Mouse (Mus musculus) heart, embryonic 13.5 days (tissue): ENCODE measurements around the gene Stim1. TPM values are rescaled to one million over a fixed set of nuclear protein-coding genes. Genes with fewer than 3 reads are reported as not detected.
A peak's percentile ranks its signal among the peaks of the same experiment; 100 is the strongest.

ENCODE experiments used
- ATAC-seq: fragments of 200-750 bp; cut with Nextera tagmentation; 2 replicates; pipeline ENCODE4 v1.8.0; 2017; ENCODE audit warnings: moderate TSS enrichment; ENCODE audit not compliant: insufficient number of reproducible peaks, low FRiP score, low TSS enrichment; ENCODE audit errors: extremely low read depth
- H3K27ac ChIP-seq: fragments of 300-500 bp; sonication (generic); replicated peaks from 2 replicates; pipeline ENCODE4 v1.5.1; 2015; ENCODE audit warnings: moderate library complexity, mild to moderate bottlenecking, inconsistent platforms
- H3K27me3 ChIP-seq: fragments of 300-500 bp; sonication (generic); replicated peaks from 2 replicates; pipeline ENCODE4 v1.6.1; 2015; ENCODE audit warnings: mild to moderate bottlenecking, inconsistent platforms
- H3K36me3 ChIP-seq: fragments of 300-500 bp; sonication (generic); 2 replicates; pipeline ENCODE4 v1.6.1; 2015; ENCODE audit warnings: mild to moderate bottlenecking, inconsistent platforms
- H3K4me1 ChIP-seq: fragments of 300-500 bp; sonication (generic); 2 replicates; pipeline ENCODE4 v1.6.1; 2015; ENCODE audit warnings: inconsistent platforms
- H3K4me2 ChIP-seq: fragments of 300-500 bp; sonication (generic); 2 replicates; pipeline ENCODE4 v1.6.1; 2015; ENCODE audit warnings: inconsistent platforms, mild to moderate bottlenecking, moderate library complexity
- H3K4me3 ChIP-seq: fragments of 300-500 bp; sonication (generic); 2 replicates; pipeline ENCODE4 v1.5.1; 2015; ENCODE audit warnings: moderate library complexity, mild to moderate bottlenecking, inconsistent platforms
- H3K9ac ChIP-seq: fragments of 300-500 bp; sonication (generic); 2 replicates; pipeline ENCODE4 v1.6.1; 2015; ENCODE audit warnings: inconsistent platforms, mild to moderate bottlenecking, moderate library complexity
- H3K9me3 ChIP-seq: fragments of 300-500 bp; sonication (generic); 2 replicates; pipeline ENCODE4 v1.6.1; 2016; ENCODE audit warnings: inconsistent platforms
- WGBS: fragments of 180-500 bp; shearing (Covaris S2); methylation state at CpG from one replicate; pipeline ENCODE4 v1.1.7; 2015; ENCODE audit warnings: mixed read lengths; 5-methylcytosine and 5-hydroxymethylcytosine counted together
- polyA plus RNA-seq: library from polyadenylated mRNA; unstranded; fragments of >200 nt; fragmentation: Nextera tagmentation; extraction: Ambion mirVana; gene quantifications from 2 replicates; pipeline ENCODE4 v1.2.1, GENCODE M21; 2015

Stim1 gene
- polyA plus RNA-seq, 1 experiment from 2014 or later = 13.0 TPM

DNA sequence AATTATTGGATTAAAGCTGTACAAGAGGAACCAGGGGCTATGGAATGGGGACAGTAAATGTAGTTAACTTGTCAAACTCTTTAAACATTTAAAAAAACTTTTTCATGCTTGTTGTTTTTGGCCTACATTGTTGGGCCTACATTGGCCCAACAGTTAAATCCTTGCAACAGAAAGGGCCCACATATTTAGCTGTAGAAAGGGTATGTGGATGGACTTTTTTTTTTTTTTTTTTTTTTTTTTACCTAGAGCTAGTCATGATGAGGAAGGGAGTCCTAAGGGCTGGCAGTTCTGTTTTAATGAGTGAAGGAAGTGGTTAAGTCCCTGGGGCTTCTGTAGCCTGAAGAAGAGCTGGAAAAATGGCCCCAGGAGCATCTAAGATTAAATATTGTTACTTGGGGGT lies 42.7 kb downstream of the Stim1 start:
- Histone ChIP-seq H3K4me2 (no peak overlapping the region), H3K27me3 (no peaks in the 10 kb centered on the region), H3K9me3 (no peaks in the 10 kb centered on the region), H3K4me3 (no peak overlapping the region), H3K4me1 (0 out of 2 replicates have a peak, but pooled peaks cover 4% of the 10 kb centered on the region), H3K36me3 (no peaks in the 10 kb centered on the region), H3K9ac (no peak overlapping the region), H3K27ac (no peak overlapping the region)
- ATAC-seq = no peak

DNA sequence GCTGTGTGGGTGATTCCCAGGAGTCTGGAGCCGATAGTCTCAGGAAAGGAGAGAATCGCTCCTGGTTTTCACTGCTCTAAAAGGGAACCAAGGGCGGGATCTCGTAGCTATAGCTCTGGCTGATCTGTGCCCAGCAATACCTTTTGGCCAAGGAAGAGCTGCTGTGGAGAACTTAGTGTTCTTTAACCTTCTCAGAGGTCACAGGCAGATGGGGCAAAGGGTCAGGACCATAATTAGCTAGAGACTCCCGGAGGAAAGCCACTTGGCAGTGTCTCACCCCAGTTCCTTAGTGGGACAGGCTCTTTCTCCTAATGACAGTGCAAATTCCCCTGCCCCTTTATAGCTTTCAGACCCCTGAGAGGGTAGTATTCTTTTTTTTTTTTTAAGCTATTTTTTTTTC lies 43.2 kb downstream of the Stim1 start:
- WGBS = 78% methylated on average over 5 of the region's 5 CpGs

DNA sequence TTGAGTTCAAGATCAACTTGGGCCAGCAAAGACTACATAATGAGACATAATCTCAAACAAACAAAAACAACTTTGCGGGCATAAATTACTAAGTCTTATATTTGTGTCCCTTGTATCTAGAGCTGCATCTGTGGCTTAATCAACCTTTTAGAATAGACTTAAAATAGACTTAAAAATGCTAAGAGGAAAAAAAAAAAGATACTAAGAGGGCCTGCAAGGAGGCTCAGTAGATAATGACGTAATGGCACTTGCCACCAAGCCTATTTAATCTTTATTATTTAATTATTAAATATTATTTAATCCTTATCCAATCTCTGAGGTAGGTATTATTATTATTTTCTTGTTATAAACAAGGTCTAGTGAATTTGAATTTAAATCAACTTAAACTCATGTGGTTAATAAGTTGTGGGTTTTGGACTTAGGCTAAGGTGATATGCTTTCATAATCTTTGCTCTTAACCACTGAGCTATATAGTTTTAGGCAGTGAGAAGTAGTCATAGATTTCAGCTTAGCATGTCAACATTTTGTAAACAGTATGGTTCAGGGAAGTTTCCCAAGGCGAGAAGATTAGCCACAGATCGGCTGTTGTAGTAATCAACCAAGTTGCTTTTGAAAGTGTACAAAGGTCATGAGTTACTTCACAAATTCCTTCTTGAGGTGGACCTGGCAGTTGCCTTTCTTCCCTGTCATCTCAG lies 45.4 kb downstream of the Stim1 start:
- Histone ChIP-seq H3K27me3 (no peaks in the 10 kb centered on the region), H3K27ac (no peak overlapping the region), H3K9ac (no peak overlapping the region), H3K4me3 (no peak overlapping the region), H3K9me3 (no peaks in the 10 kb centered on the region), H3K36me3 (no peaks in the 10 kb centered on the region), H3K4me1 (0 out of 2 replicates have a peak, but pooled peaks cover 10% of the 10 kb centered on the region), H3K4me2 (no peak overlapping the region)
- WGBS = 73% methylated on average over 4 of the region's 4 CpGs
- ATAC-seq = no peak

More for the DNA sequence above, 43.2 kb downstream of the Stim1 start:
- Histone ChIP-seq H3K9me3 (no peaks in the 10 kb centered on the region), H3K4me1 (0 out of 2 replicates have a peak, but pooled peaks cover 9% of the 10 kb centered on the region), H3K27me3 (no peaks in the 10 kb centered on the region), H3K36me3 (no peaks in the 10 kb centered on the region), H3K4me3 (no peak overlapping the region), H3K9ac (no peak overlapping the region), H3K27ac (no peak overlapping the region), H3K4me2 (no peak overlapping the region)
- no peak; the same call in 1 of the 2 replicates for ATAC-seq

DNA sequence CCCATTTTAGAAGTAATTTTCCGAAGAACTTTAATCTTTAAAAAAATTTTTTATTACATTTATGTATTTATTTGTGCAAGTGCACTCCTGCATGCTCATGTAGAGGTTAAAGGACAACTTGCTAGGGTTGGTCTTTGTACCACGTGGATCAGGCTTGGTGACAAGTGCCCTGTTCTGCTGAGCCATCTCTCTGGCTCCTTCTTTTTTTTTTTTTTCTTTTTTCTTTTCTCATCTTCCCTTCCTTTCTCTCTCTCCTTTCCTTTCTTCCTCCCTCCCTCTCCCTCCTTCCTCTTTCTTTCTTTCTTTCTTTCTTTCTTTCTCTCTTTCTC lies 45.9 kb downstream of the Stim1 start:
- no peaks in the 10 kb centered on the region for H3K36me3 ChIP-seq
- ATAC-seq = no peak
- 68% methylated on average over 2 of the region's 2 CpGs for WGBS

DNA sequence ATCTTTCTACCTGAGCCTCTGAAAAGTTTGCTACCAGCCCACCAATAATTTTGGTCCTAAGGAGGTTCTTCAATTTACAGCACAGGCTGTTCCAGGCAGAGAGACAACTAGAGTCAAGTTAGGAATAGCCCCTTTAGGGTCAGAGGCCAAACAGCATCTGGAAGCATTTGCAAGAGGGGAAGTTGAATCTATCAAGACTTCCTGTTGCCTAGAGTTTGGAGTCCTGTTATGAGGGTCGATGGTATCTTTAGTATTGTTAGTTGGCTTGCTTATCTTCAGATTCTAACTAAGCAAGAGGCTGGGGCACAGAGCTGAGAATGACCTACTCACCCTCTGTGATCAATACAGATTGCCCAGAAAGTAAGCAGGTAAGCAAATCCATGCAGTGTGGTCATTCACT lies 46.5 kb downstream of the Stim1 start:
- H3K4me1 ChIP-seq = 0 out of 2 replicates have a peak, but pooled peaks cover 10% of the 10 kb centered on the region
- no peak for ATAC-seq
- WGBS = 48% methylated on average over 1 of the region's 1 CpGs
- no peak overlapping the region for H3K4me2 ChIP-seq
- no peak overlapping the region for H3K27ac ChIP-seq
- no peak overlapping the region for H3K4me3 ChIP-seq
- no peak overlapping the region for H3K9ac ChIP-seq
- H3K9me3 ChIP-seq = no peaks in the 10 kb centered on the region
- H3K27me3 ChIP-seq = no peaks in the 10 kb centered on the region
- no peaks in the 10 kb centered on the region for H3K36me3 ChIP-seq

More for the DNA sequence above, 45.9 kb downstream of the Stim1 start:
- Histone ChIP-seq H3K4me1 (0 out of 2 replicates have a peak, but pooled peaks cover 10% of the 10 kb centered on the region), H3K4me2 (no peak overlapping the region), H3K27me3 (no peaks in the 10 kb centered on the region), H3K27ac (no peak overlapping the region), H3K9me3 (no peaks in the 10 kb centered on the region), H3K9ac (no peak overlapping the region), H3K4me3 (no peak overlapping the region)

DNA sequence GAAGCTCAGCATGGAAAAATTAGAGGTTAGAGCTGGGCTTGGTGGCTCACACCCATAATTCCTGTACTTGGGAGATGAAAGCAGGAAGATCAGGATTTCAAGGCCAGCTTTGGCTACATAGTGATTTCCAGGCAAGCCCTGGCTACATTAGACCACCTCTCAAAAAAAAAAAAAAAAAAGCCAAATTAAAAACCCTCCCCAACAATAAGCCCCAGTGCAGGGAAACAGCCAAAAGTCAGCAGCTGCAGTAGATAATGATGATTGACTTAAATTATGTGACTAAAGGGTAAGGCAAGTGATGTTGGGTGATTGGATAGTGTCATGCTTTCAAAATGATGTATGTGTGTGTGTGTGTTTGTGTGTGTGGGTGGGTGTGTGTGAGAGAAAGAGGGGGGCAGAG lies 47.3 kb downstream of the Stim1 start:
- Histone ChIP-seq H3K4me1 (0 out of 2 replicates have a peak, but pooled peaks cover 10% of the 10 kb centered on the region), H3K27ac (no peak overlapping the region), H3K36me3 (no peaks in the 10 kb centered on the region), H3K4me3 (no peak overlapping the region), H3K9ac (no peak overlapping the region), H3K27me3 (no peaks in the 10 kb centered on the region), H3K4me2 (no peak overlapping the region), H3K9me3 (no peaks in the 10 kb centered on the region)
- ATAC-seq = no peak

DNA sequence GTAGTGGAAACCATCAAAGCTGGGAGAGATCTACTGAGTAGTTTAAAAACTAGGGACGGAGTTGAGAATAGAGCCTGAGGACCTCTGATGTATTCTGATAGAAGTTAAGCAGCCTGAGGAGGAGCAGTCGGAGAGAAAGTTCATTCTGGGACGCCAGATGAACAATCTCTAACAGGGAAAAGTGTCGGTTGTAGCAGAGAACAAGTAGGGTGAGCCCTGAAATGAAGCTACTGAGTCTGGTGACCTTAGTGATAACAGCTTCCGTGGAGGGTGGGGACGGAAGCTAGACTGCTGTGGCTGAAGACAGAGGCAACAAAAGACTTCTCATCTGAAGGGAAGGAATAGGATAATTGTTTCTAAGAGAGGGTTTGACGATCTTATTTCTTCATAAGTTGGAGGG lies 47.8 kb downstream of the Stim1 start:
- Histone ChIP-seq H3K9ac (no peak overlapping the region), H3K4me1 (0 out of 2 replicates have a peak, but pooled peaks cover 10% of the 10 kb centered on the region), H3K4me2 (peak overlapping the region; percentile 20; the same call in 1 of the 2 replicates), H3K4me3 (no peak overlapping the region), H3K27me3 (no peaks in the 10 kb centered on the region), H3K9me3 (no peaks in the 10 kb centered on the region), H3K36me3 (no peaks in the 10 kb centered on the region), H3K27ac (no peak overlapping the region; the same call in 1 of the 2 replicates)
- 35% methylated on average over 7 of the region's 7 CpGs for WGBS
- no peak for ATAC-seq

DNA sequence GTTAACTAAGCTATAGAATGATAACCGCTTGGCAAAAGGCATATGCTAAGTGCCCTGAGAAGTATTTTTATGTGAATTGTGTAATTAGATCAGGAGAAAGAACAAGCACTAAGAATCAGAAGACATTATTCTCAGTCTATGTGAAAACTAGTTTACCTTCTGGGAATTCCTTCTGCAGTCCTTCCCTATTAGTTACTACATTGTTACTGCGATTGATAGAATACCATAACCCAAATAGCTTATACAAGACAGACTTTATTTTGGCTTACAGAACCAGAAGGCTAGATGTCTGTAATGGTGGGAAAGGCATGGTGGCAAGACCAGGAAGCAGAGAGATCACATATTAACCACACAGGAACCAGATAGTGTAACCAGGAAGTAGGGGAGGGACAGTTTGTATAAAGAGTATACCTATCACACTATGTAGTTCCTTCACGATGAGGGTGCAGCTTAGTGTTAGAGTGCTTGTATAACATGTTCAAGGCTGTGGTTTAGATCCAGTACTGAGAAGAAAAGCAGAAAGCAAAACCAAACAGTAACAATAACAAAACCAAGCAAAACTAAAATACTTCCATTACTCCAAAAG lies 50.1 kb downstream of the Stim1 start:
- no peaks in the 10 kb centered on the region for H3K9me3 ChIP-seq
- WGBS = 82% methylated on average over 3 of the region's 3 CpGs
- no peaks in the 10 kb centered on the region for H3K36me3 ChIP-seq
- no peak overlapping the region for H3K4me3 ChIP-seq
- ATAC-seq = no peak
- 0 out of 2 replicates have a peak, but pooled peaks cover 10% of the 10 kb centered on the region for H3K4me1 ChIP-seq
- H3K27ac ChIP-seq = no peak overlapping the region
- no peaks in the 10 kb centered on the region for H3K27me3 ChIP-seq
- H3K9ac ChIP-seq = no peak overlapping the region
- H3K4me2 ChIP-seq = no peak overlapping the region

DNA sequence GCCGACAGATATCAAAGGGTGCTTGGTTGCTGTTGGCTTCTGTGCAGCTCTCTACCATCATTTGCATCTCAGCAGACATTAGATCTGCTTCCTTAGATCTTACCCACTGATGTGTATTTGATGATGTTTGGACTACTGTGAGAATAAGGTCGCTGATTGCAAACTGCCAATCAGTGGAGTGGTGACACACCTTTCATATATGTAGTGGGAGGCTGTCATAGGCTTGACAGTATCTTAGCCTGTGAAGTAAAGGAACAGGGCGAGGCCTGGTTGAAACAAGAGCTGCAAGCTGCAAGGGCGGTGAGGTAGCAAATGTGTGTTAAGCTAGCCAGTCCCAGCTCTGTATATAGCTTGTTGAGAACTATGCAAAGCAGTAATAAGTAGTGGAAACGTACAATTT lies 54.5 kb downstream of the Stim1 start:
- no peak overlapping the region for H3K9ac ChIP-seq
- no peaks in the 10 kb centered on the region for H3K4me1 ChIP-seq
- no peak overlapping the region for H3K4me2 ChIP-seq
- H3K27me3 ChIP-seq = no peaks in the 10 kb centered on the region
- H3K9me3 ChIP-seq = no peaks in the 10 kb centered on the region
- H3K4me3 ChIP-seq = no peak overlapping the region
- 77% methylated on average over 5 of the region's 5 CpGs for WGBS
- no peak overlapping the region for H3K27ac ChIP-seq
- ATAC-seq = no peak
- no peaks in the 10 kb centered on the region for H3K36me3 ChIP-seq

DNA sequence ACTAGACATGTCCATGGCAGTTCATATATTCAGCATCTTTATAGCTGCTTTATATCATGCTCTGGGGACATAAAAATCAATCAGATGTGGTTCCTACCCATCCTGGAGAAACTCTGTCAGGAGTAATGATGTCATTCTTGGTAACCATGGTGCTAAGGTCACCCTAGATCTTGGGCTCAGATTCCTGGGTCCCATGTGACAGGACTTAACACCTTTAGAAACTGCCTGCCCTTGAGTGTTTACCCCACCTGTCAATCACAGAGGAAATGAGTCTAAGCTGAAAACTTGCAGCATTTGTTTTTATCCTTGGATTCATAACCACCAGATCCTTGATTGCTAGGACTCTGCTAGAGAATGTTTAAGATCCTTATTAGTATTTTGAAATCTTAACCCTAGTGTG lies 58.7 kb downstream of the Stim1 start:
- H3K9me3 ChIP-seq = no peaks in the 10 kb centered on the region
- no peaks in the 10 kb centered on the region for H3K36me3 ChIP-seq
- H3K27ac ChIP-seq = no peak overlapping the region
- ATAC-seq = no peak
- H3K4me1 ChIP-seq = peaks cover 6% of the 10 kb centered on the region
- no peak overlapping the region for H3K9ac ChIP-seq
- H3K4me3 ChIP-seq = no peak overlapping the region
- no peak overlapping the region for H3K4me2 ChIP-seq
- H3K27me3 ChIP-seq = no peaks in the 10 kb centered on the region

DNA sequence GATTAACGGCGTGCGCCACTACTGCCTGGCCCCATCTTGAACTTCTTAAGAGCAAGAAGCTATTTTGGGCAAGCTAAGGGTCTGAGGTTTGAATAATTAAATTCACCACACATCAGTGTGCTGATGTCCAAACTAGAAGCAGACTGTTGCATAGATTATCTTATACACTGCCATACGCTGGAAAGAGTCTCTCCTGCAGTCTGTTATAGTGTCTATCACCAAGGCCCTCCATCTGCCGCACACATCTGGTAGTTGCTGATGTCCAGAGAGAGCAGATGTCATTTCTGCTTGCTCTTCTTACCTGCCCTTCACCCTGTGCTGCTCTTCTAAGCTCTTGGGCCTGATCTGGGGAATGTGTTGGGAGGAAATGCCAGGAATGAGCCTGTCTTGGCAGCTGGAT lies 62.7 kb downstream of the Stim1 start:
- Histone ChIP-seq H3K27ac (no peak overlapping the region), H3K9me3 (no peaks in the 10 kb centered on the region), H3K9ac (no peak overlapping the region), H3K4me2 (no peak overlapping the region), H3K27me3 (no peaks in the 10 kb centered on the region), H3K4me3 (no peak overlapping the region), H3K4me1 (peaks cover 21% of the 10 kb centered on the region), H3K36me3 (no peaks in the 10 kb centered on the region)
- WGBS = 82% methylated on average over 5 of the region's 5 CpGs
- no peak for ATAC-seq

DNA sequence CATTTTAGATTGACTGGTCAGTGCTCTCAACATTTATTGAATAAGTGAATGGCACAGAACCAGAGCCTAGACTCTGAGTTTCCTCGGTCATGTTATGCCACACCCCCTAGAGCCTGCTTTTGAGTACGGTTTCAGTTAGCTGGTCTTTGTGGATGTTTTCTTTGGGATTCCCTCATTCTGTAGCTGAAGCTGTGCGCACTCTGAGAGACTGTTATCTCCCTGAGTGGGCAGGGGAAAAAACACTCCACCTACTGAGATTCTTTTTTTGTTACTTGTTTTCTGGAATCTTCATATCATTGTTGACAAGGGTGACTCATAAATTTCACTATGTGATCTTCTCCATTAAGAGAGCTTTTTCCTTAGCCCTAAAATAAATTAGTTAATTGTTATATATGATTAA lies 63.9 kb downstream of the Stim1 start:
- Histone ChIP-seq H3K36me3 (no peaks in the 10 kb centered on the region), H3K9ac (no peak overlapping the region), H3K4me1 (peaks cover 21% of the 10 kb centered on the region), H3K4me3 (no peak overlapping the region), H3K9me3 (no peaks in the 10 kb centered on the region), H3K27ac (no peak overlapping the region), H3K4me2 (no peak overlapping the region), H3K27me3 (no peaks in the 10 kb centered on the region)
- no peak for ATAC-seq
- 44% methylated on average over 3 of the region's 3 CpGs for WGBS
